Mouse (Mus musculus) heart, adult 2 months (tissue): ENCODE results near the gene Tnip1.

Experiments
- CTCF ChIP-seq: fragments of 200-600 bp; IDR thresholded peaks from 2 replicates; pipeline ENCODE4 v1.8.1; 2022; ENCODE audit warnings: antibody characterized with exemption, mild to moderate bottlenecking, moderate library complexity
- EP300 ChIP-seq: fragments of 200-500 bp; IDR thresholded peaks from 2 replicates; pipeline ENCODE4 v1.6.1; 2011; ENCODE audit warnings: low read depth, low read length, control low read depth; ENCODE audit not compliant: insufficient read depth

GRCm38 (mm10) chr11:54909273-54909672, 53.4 kb downstream of the Tnip1 start:
- TF ChIP-seq CTCF (no peak), EP300 (no peak)
